Mouse (Mus musculus) ovary, adult 2 months (tissue): ENCODE measurements around the gene Gls. TPM values are rescaled to one million over a fixed set of nuclear protein-coding genes. Genes with fewer than 3 reads are reported as not detected.

Experiments used
- polyA plus RNA-seq: library from polyadenylated mRNA; depleted of rRNA; stranded (reverse); fragments of >200 nt; gene quantifications from 2 replicates; pipeline ENCODE4 v1.2.3, GENCODE M21; 2012; rRNA removed

Gene Gls
- 27.5 and 49.9 TPM in 2 replicates for polyA plus RNA-seq

DNA sequence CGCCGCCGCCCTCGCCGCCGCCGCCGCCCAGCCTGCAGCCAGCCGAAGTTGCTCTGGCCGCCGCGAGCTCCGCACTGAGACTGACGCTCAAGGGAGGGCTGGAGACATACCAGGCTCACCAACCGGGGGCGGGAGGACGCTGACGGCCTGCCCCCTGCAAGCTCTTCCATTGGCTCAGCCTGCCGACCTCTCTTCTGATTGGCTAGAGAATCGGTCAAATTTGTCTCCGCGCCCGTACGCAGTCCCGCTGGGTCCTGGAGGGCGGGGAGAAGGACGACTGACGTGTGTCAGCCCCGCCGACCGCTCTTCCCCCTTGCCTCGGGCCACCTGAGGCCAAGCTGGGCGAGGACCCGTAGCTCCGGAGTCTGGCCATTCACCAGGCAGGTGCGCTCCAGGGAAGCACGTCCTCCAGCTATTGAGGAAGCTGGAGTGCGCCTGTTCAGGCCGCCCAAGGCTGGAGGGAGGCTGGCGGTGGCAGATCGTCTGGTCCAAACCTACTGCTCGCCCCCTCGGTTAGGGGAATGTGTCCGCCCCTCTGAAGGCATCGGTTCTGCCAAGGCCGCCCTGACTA lies at the start of gene Gls:
Gls (minus strand) TSS at position 90 of the 571 bp plus-strand sequence.

DNA sequence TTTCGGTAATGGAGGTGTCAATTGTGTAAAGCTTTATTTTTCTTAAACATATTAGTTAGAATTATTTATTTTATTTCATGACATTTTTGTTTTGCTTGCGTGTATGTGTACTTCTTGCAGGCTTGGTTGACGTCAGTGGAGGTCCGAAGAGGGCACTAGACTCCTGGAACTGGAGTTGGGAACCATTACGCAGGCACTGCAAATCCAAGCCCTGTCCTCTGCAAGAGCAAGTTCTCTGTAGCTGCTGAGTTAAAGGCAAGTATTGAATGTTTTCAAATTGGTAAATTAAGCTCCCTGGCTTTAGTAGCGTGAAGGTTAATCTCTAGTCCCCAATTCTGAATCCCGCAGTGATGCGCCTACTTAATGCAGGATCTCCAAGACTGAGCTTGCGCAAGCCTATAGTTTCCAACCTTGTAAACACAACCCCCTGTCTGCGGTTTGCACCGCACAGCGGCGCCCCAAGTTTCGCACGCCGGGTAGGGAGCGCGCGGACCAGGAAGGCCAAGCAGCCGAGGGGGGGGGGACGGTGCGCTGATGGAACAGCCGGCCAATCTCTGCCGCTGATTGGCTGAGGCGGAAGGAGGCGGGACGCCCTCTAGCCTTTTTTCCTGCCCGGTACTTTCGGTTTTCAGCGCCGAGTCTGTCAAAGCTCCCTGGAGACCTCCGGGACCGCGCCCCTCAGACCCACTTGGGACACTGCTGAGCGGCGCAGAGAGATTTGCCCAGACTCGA lies 114.0 kb downstream of the Gls start, which contains the start of gene Stat1:
Stat1 (plus strand) TSS at position 581 of the 732 bp plus-strand sequence.

Other genes with a start within 250 kb of the Gls start
- 0.14 and 0.18 TPM in 2 replicates for gene Stat4, start 246.1 kb downstream of the Gls start, polyA plus RNA-seq
- gene Stat1, start 113.8 kb downstream of the Gls start, polyA plus RNA-seq, result 55.1 and 97.5 TPM in 2 replicates